Mouse (Mus musculus) heart, embryonic 14.5 days (tissue): ENCODE data around the gene 4632433K11Rik. TPM values are rescaled to one million over a fixed set of nuclear protein-coding genes. Genes with fewer than 3 reads are reported as not detected.
A peak's percentile ranks its signal among the peaks of the same experiment; 100 is the strongest.

ENCODE experiments used
- ATAC-seq: fragments of 200-750 bp; cut with Nextera tagmentation; 2 replicates; pipeline ENCODE4 v1.8.0; 2017; ENCODE audit warnings: low read depth, moderate TSS enrichment; ENCODE audit not compliant: insufficient number of reproducible peaks, insufficient read depth, low FRiP score
- H3K27ac ChIP-seq, 2 experiments: fragments of 200-500 bp in 1 of 2; fragments of 300-500 bp in 1 of 2; sonication (generic) in 1 of 2; replicated peaks in 1 of 2; 2 replicates each; pipeline ENCODE4 v1.5.1; 2012 to 2014; ENCODE audit warnings: low read depth in 2 of 2, low read length in 2 of 2, control low read depth in 1 of 2, mild to moderate bottlenecking in 1 of 2, mixed read lengths in 1 of 2; ENCODE audit not compliant: control insufficient read depth in 1 of 2, insufficient read depth in 1 of 2
- H3K27me3 ChIP-seq: fragments of 300-500 bp; sonication (generic); 2 replicates; pipeline ENCODE4 v1.6.1; 2014; ENCODE audit warnings: mild to moderate bottlenecking, low read length, control low read depth; ENCODE audit not compliant: control insufficient read depth, insufficient read depth
- H3K36me3 ChIP-seq: fragments of 300-500 bp; sonication (generic); 2 replicates; pipeline ENCODE4 v1.6.1; 2014; ENCODE audit warnings: mild to moderate bottlenecking, control low read depth, low read length, mixed read lengths; ENCODE audit not compliant: control insufficient read depth, insufficient read depth
- H3K4me1 ChIP-seq, 2 experiments: fragments of 200-500 bp in 1 of 2; fragments of 300-500 bp in 1 of 2; sonication (generic) in 1 of 2; 2 replicates each; pipeline ENCODE4 v1.6.1; 2012 to 2014; ENCODE audit warnings: low read length in 2 of 2, control low read depth in 1 of 2, mixed read lengths in 1 of 2; ENCODE audit not compliant: control insufficient read depth in 2 of 2, insufficient read depth in 2 of 2
- H3K4me2 ChIP-seq: fragments of 300-500 bp; sonication (generic); 2 replicates; pipeline ENCODE4 v1.6.1; 2014; ENCODE audit warnings: mild to moderate bottlenecking, low read length
- H3K4me3 ChIP-seq, 2 experiments: fragments of 200-500 bp in 1 of 2; fragments of 300-500 bp in 1 of 2; sonication (generic) in 1 of 2; 2 replicates each; pipeline ENCODE4 v1.5.1; 2012 to 2014; ENCODE audit warnings: low read length in 2 of 2, mild to moderate bottlenecking in 2 of 2, control low read depth in 1 of 2, low read depth in 1 of 2, moderate library complexity in 1 of 2; ENCODE audit not compliant: control insufficient read depth in 1 of 2, insufficient read depth in 1 of 2
- H3K9ac ChIP-seq: fragments of 300-500 bp; sonication (generic); 2 replicates; pipeline ENCODE4 v1.6.1; 2014; ENCODE audit warnings: mild to moderate bottlenecking, low read length
- H3K9me3 ChIP-seq: fragments of 300-500 bp; sonication (generic); 2 replicates; pipeline ENCODE4 v1.6.1; 2016; ENCODE audit warnings: low read length, control low read depth; ENCODE audit not compliant: control insufficient read depth
- WGBS: fragments of 180-500 bp; shearing (Covaris S2); extraction: QIAGEN DNeasy Blood & Tissue Kit; methylation state at CpG from one replicate; pipeline ENCODE4 v1.1.7; 2014; 5-methylcytosine and 5-hydroxymethylcytosine counted together
- polyA plus RNA-seq: library from polyadenylated mRNA; unstranded; fragments of >200 nt; fragmentation: Nextera tagmentation; extraction: Ambion mirVana; gene quantifications from 2 replicates; pipeline ENCODE4 v1.2.1, GENCODE M21; 2014

Gene 4632433K11Rik
- polyA plus RNA-seq, 1 experiment from 2014 or later, result not detected

- Histone ChIP-seq H3K36me3 (peaks cover 68% of the 10 kb centered on the region), H3K4me2 (peak overlapping the region; percentile 87), H3K4me1 (peaks cover 3 to 22% of the 10 kb centered on the region in 2 experiments; a peak in 3 of 4 replicates), H3K9ac (0 out of 2 replicates have a peak overlapping the region, but pooled peaks have one; percentile 21), H3K4me3 (no peak overlapping the region), H3K9me3 (no peaks in the 10 kb centered on the region), H3K27ac (no peak overlapping the region), H3K27me3 (no peaks in the 10 kb centered on the region)
- WGBS, result 94% methylated on average over 2 of the region's 2 CpGs
- no peak for ATAC-seq
These were observed 48.0 kb downstream of the 4632433K11Rik start for GRCm38 (mm10) chr7:5081939-5082338.

GRCm38 (mm10) chr7:5083325-5084105 lies 49.6 kb downstream of the 4632433K11Rik start:
- H3K27me3 ChIP-seq, result no peaks in the 10 kb centered on the region
- no peak overlapping the region for H3K4me2 ChIP-seq
- H3K4me3 ChIP-seq, result no peak overlapping the region
- ATAC-seq, result no peak
- no peaks in the 10 kb centered on the region for H3K9me3 ChIP-seq
- peaks cover 66% of the 10 kb centered on the region for H3K36me3 ChIP-seq
- H3K9ac ChIP-seq, result no peak overlapping the region
- no peak overlapping the region for H3K27ac ChIP-seq
- WGBS, result 92% methylated on average over 18 of the region's 18 CpGs
- peaks cover 3 to 22% of the 10 kb centered on the region in 2 experiments; a peak in 3 of 4 replicates for H3K4me1 ChIP-seq

Other genes starting within 250 kb of the 4632433K11Rik start
- 3.0 and 3.7 TPM in 2 replicates for gene Tmem238, start 244.5 kb upstream of the 4632433K11Rik start, polyA plus RNA-seq
- 179 and 188 TPM in 2 replicates for gene Rpl28, start 241.2 kb upstream of the 4632433K11Rik start, polyA plus RNA-seq
- 237 and 408 TPM in 2 replicates for gene Ube2s, start 221.5 kb upstream of the 4632433K11Rik start, polyA plus RNA-seq
- gene Shisa7, start 189.4 kb upstream of the 4632433K11Rik start, polyA plus RNA-seq, result 0.05 TPM in 1 of 2 replicates, not detected in the other
- gene Isoc2b, start 163.9 kb upstream of the 4632433K11Rik start, polyA plus RNA-seq, result 4.2 and 4.3 TPM in 2 replicates
- gene Isoc2a, start 157.0 kb upstream of the 4632433K11Rik start, polyA plus RNA-seq, result 1.1 and 1.5 TPM in 2 replicates
- gene Gm36210, start 127.6 kb upstream of the 4632433K11Rik start, polyA plus RNA-seq, result 0.20 TPM in 1 of 2 replicates, not detected in the other
- gene Zfp628, start 118.9 kb upstream of the 4632433K11Rik start, polyA plus RNA-seq, result 2.1 and 3.1 TPM in 2 replicates
- 4.4 and 5.1 TPM in 2 replicates for gene Nat14, start 112.1 kb upstream of the 4632433K11Rik start, polyA plus RNA-seq
- gene Ssc5d, start 108.3 kb upstream of the 4632433K11Rik start, polyA plus RNA-seq, result 1.4 and 1.9 TPM in 2 replicates
- 6.8 and 8.1 TPM in 2 replicates for gene Sbk2, start 69.7 kb upstream of the 4632433K11Rik start, polyA plus RNA-seq
- gene Sbk3, start 63.0 kb upstream of the 4632433K11Rik start, polyA plus RNA-seq, result 0.42 and 0.80 TPM in 2 replicates
- 29.8 and 33.5 TPM in 2 replicates for gene Zfp579, start 38.0 kb upstream of the 4632433K11Rik start, polyA plus RNA-seq
- 12.6 and 13.6 TPM in 2 replicates for gene Zfp524, start 19.7 kb upstream of the 4632433K11Rik start, polyA plus RNA-seq
- 23.4 and 23.8 TPM in 2 replicates for gene Fiz1, start 19.4 kb upstream of the 4632433K11Rik start, polyA plus RNA-seq
- gene Gm44973, start 18.6 kb upstream of the 4632433K11Rik start, polyA plus RNA-seq, result 0.34 TPM in 1 of 2 replicates, not detected in the other
- gene Zfp865, start 13.7 kb upstream of the 4632433K11Rik start, polyA plus RNA-seq, result 4.4 and 4.9 TPM in 2 replicates
- 0.73 and 1.9 TPM in 2 replicates for gene Ccdc106, start 13.6 kb upstream of the 4632433K11Rik start, polyA plus RNA-seq
- gene Zfp784, start 4.3 kb downstream of the 4632433K11Rik start, polyA plus RNA-seq, result 5.6 TPM in 2 replicates
- gene Zfp580, start 17.4 kb downstream of the 4632433K11Rik start, polyA plus RNA-seq, result 21.9 and 22.0 TPM in 2 replicates
- 46.8 and 66.2 TPM in 2 replicates for gene U2af2, start 28.0 kb downstream of the 4632433K11Rik start, polyA plus RNA-seq
- gene Epn1, start 46.1 kb downstream of the 4632433K11Rik start, polyA plus RNA-seq, result 50.6 and 52.0 TPM in 2 replicates
- not detected in 2 replicates for gene Rfpl4, start 82.8 kb downstream of the 4632433K11Rik start, polyA plus RNA-seq
- 2.2 and 2.5 TPM in 2 replicates for gene Rasl2-9, start 91.8 kb downstream of the 4632433K11Rik start, polyA plus RNA-seq
- 0.01 TPM in 1 of 2 replicates, not detected in the other for gene Vmn1r55, start 115.6 kb downstream of the 4632433K11Rik start, polyA plus RNA-seq
- gene Vmn1r56, start 162.6 kb downstream of the 4632433K11Rik start, polyA plus RNA-seq, result not detected in 2 replicates
- gene Vmn1r57, start 184.4 kb downstream of the 4632433K11Rik start, polyA plus RNA-seq, result not detected in 2 replicates